ENCODE assay signal across 14 mouse cellular contexts in genomic region chr2:166003004-166003403, GRCm38 (mm10). TPM values are rescaled to one million over a fixed set of nuclear protein-coding genes. Genes with fewer than 3 reads are reported as not detected.
A peak's percentile ranks its signal among the peaks of the same experiment; 100 is the strongest.
DNase-seq lines count a peak whose midpoint lies in the region; ATAC-seq and TF ChIP-seq lines count a peak whose summit lies in the region.
"Had no signal": no experiment of that assay in that cellular context is flagged by ENCODE, and none has a peak within 500 bp of the region (broad histone marks: within the 10 kb centered on the region; RNA-seq: fewer than 3 reads in every experiment).

No protein-coding gene starts in this region.

- H3K27me3 ChIP-seq in kidney, adult 2 months (replicated peaks; ENCODE audit: control insufficient read depth, insufficient read depth, low read length), result no peaks in the 10 kb centered on the region
- no peaks in the 10 kb centered on the region for H3K27me3 ChIP-seq in midbrain, postnatal 0 days (ENCODE audit: insufficient read depth, low read length)
- H3K27me3 ChIP-seq in midbrain, embryonic 15.5 days (replicated peaks), result no peaks in the 10 kb centered on the region
- H3K27me3 ChIP-seq in stomach, postnatal 0 days (ENCODE audit: control insufficient read depth, insufficient read depth, low read length), result no peaks in the 10 kb centered on the region
- no peaks in the 10 kb centered on the region for H3K27me3 ChIP-seq in embryonic facial prominence, embryonic 10.5 days (replicated peaks; ENCODE audit: low read depth, poor library complexity, severe bottlenecking)
- H3K27me3 ChIP-seq: embryonic facial prominence, embryonic 12.5 days; hindbrain, embryonic 13.5 days; limb, embryonic 13.5 days had no signal

- peak; percentile 19 to 42 for DNase-seq in adrenal gland, postnatal 36 days
- no peak for DNase-seq in adrenal gland, adult (ENCODE audit: inconsistent age in 2 of 2, low spot score in 1 of 2)
- DNase-seq in kidney, adult 2 months, result no peak
- no peak for DNase-seq in kidney, postnatal 14 days
- no peak for DNase-seq in midbrain, postnatal 0 days (ENCODE audit: low spot score)
- DNase-seq in stomach, postnatal 0 days (ENCODE audit: low spot score), result peak; percentile 31
- no peak for DNase-seq in embryonic facial prominence, embryonic 10.5 days (ENCODE audit: low spot score)
- DNase-seq: cerebellum, adult 18-20 months; kidney, adult 18-20 months had no signal

- H3K9me3 ChIP-seq in midbrain, postnatal 0 days (ENCODE audit: low read length), result no peaks in the 10 kb centered on the region
- H3K9me3 ChIP-seq in midbrain, embryonic 15.5 days, result no peaks in the 10 kb centered on the region
- no peaks in the 10 kb centered on the region for H3K9me3 ChIP-seq in stomach, postnatal 0 days (ENCODE audit: control insufficient read depth, low read length)
- no peaks in the 10 kb centered on the region for H3K9me3 ChIP-seq in embryonic facial prominence, embryonic 10.5 days
- H3K9me3 ChIP-seq: embryonic facial prominence, embryonic 12.5 days; hindbrain, embryonic 13.5 days; limb, embryonic 13.5 days had no signal

- no peak for TF ChIP-seq POLR2A in kidney, adult 2 months (IDR thresholded peaks at IDR 0.05; ENCODE audit: low read depth, low read length)

- no peak for TF ChIP-seq EP300 in stomach, postnatal 0 days (optimal IDR thresholded peaks at IDR 0.05)

- H3K4me2 ChIP-seq in midbrain, postnatal 0 days (ENCODE audit: low read depth, low read length, poor library complexity, severe bottlenecking), result no peak overlapping the region
- H3K4me2 ChIP-seq in midbrain, embryonic 15.5 days, result no peak overlapping the region
- H3K4me2 ChIP-seq in stomach, postnatal 0 days (replicated peaks; ENCODE audit: low read depth), result no peak overlapping the region
- H3K4me2 ChIP-seq: embryonic facial prominence, embryonic 12.5 days; hindbrain, embryonic 13.5 days; limb, embryonic 13.5 days; midbrain, embryonic 11.5 days had no signal

- peaks cover 39% of the 10 kb centered on the region for H3K4me1 ChIP-seq in kidney, adult 2 months (ENCODE audit: control insufficient read depth, insufficient read depth, low read length)
- 0 out of 2 replicates have a peak, but pooled peaks cover 3% of the 10 kb centered on the region for H3K4me1 ChIP-seq in midbrain, postnatal 0 days (ENCODE audit: insufficient read depth, low read length)
- H3K4me1 ChIP-seq in midbrain, embryonic 15.5 days, result peaks cover 23% of the 10 kb centered on the region
- H3K4me1 ChIP-seq in stomach, postnatal 0 days (replicated peaks; ENCODE audit: control insufficient read depth, insufficient read depth), result peaks cover 3% of the 10 kb centered on the region; the same call in 1 of the 2 replicates
- peaks cover 48% of the 10 kb centered on the region for H3K4me1 ChIP-seq in embryonic facial prominence, embryonic 10.5 days

- no peak for ATAC-seq in midbrain, postnatal 0 days (ENCODE audit: low FRiP score)
- ATAC-seq in midbrain, embryonic 15.5 days (replicated peaks), result no peak
- no peak for ATAC-seq in stomach, postnatal 0 days (ENCODE audit: low FRiP score, low TSS enrichment)

- peak; percentile 54 for TF ChIP-seq CTCF in kidney, adult 2 months (conservative IDR thresholded peaks at IDR 0.05; ENCODE audit: insufficient read depth, insufficient read length, low read depth, low read length)
- TF ChIP-seq CTCF in midbrain, postnatal 0 days (IDR thresholded peaks at IDR 0.05), result peak; percentile 45
- TF ChIP-seq CTCF in stomach, postnatal 0 days (IDR thresholded peaks at IDR 0.05; ENCODE audit: low read depth), result peak; percentile 62

- H3K9ac ChIP-seq in midbrain, postnatal 0 days (replicated peaks; ENCODE audit: low read length, poor library complexity, severe bottlenecking), result no peak overlapping the region
- no peak overlapping the region for H3K9ac ChIP-seq in midbrain, embryonic 15.5 days
- H3K9ac ChIP-seq in stomach, postnatal 0 days (ENCODE audit: low read length), result no peak overlapping the region
- H3K9ac ChIP-seq: embryonic facial prominence, embryonic 12.5 days; hindbrain, embryonic 13.5 days; limb, embryonic 13.5 days had no signal

- WGBS in kidney, adult 2 months, result 34% methylated on average over 1 of the region's 1 CpGs
- WGBS in midbrain, postnatal 0 days, result 74% methylated on average over 1 of the region's 1 CpGs
- WGBS in midbrain, embryonic 15.5 days, result 71% methylated on average over 1 of the region's 1 CpGs
- 35% methylated on average over 1 of the region's 1 CpGs for WGBS in stomach, postnatal 0 days
- WGBS in embryonic facial prominence, embryonic 10.5 days, result 74% methylated on average over 1 of the region's 1 CpGs

- H3K36me3 ChIP-seq in kidney, adult 2 months (ENCODE audit: control insufficient read depth, insufficient read depth, low read length), result no peaks in the 10 kb centered on the region
- H3K36me3 ChIP-seq in midbrain, postnatal 0 days (ENCODE audit: insufficient read depth, low read length), result no peaks in the 10 kb centered on the region
- H3K36me3 ChIP-seq in midbrain, embryonic 15.5 days (replicated peaks), result no peaks in the 10 kb centered on the region
- no peaks in the 10 kb centered on the region for H3K36me3 ChIP-seq in stomach, postnatal 0 days (ENCODE audit: control insufficient read depth, insufficient read depth, low read length)
- no peaks in the 10 kb centered on the region for H3K36me3 ChIP-seq in embryonic facial prominence, embryonic 10.5 days (replicated peaks)
- H3K36me3 ChIP-seq: embryonic facial prominence, embryonic 12.5 days; hindbrain, embryonic 13.5 days; limb, embryonic 13.5 days had no signal

- H3K27ac ChIP-seq in kidney, adult 2 months (ENCODE audit: insufficient read depth, low read depth, low read length), result no peak overlapping the region
- H3K27ac ChIP-seq in midbrain, postnatal 0 days (ENCODE audit: low read depth, low read length), result no peak overlapping the region
- H3K27ac ChIP-seq in midbrain, embryonic 15.5 days, result no peak overlapping the region
- H3K27ac ChIP-seq in stomach, postnatal 0 days (replicated peaks), result no peak overlapping the region
- no peak overlapping the region for H3K27ac ChIP-seq in embryonic facial prominence, embryonic 10.5 days (replicated peaks)
- H3K27ac ChIP-seq: embryonic facial prominence, embryonic 12.5 days; hindbrain, embryonic 13.5 days; limb, embryonic 13.5 days had no signal

- H3K4me3 ChIP-seq in kidney, adult 2 months (ENCODE audit: insufficient read depth, low read depth, low read length), result no peak overlapping the region
- no peak overlapping the region for H3K4me3 ChIP-seq in midbrain, postnatal 0 days (ENCODE audit: low read depth, low read length)
- H3K4me3 ChIP-seq in midbrain, embryonic 15.5 days, result no peak overlapping the region
- no peak overlapping the region for H3K4me3 ChIP-seq in stomach, postnatal 0 days (ENCODE audit: low read depth, low read length)
- no peak overlapping the region for H3K4me3 ChIP-seq in embryonic facial prominence, embryonic 10.5 days
- H3K4me3 ChIP-seq: embryonic facial prominence, embryonic 12.5 days; hindbrain, embryonic 13.5 days; limb, embryonic 13.5 days had no signal

RNA-seq across cellular contexts. Expression of gene Ncoa3, which starts 10.6 kb away (rescaled TPM):
- 10 to 100 TPM; 24.6 to 42.8 TPM for total RNA-seq in adrenal gland, postnatal 36 days (2021)
- polyA plus RNA-seq in kidney, adult 2 months (2012; rRNA removed), result 36.3 and 42.0 TPM in 2 replicates
- 40.8 and 40.9 TPM in 2 replicates for total RNA-seq in midbrain, postnatal 0 days (2014; rRNA removed)
- polyA plus RNA-seq in midbrain, postnatal 0 days (2015; fragmentation: Nextera tagmentation; extraction: Ambion mirVana), result 12.6 and 14.9 TPM in 2 replicates
- polyA plus RNA-seq in midbrain, embryonic 15.5 days (2015; fragmentation: Nextera tagmentation; extraction: Ambion mirVana), result 16.6 and 16.7 TPM in 2 replicates
- polyA plus RNA-seq in stomach, postnatal 0 days (2015; fragmentation: Nextera tagmentation; extraction: Ambion mirVana), result 7.5 and 8.3 TPM in 2 replicates
- polyA plus RNA-seq in embryonic facial prominence, embryonic 10.5 days (2016; fragmentation: Nextera tagmentation; extraction: Ambion mirVana), result 16.0 TPM in 2 replicates

Comparison
In these comparisons a context has a peak if more than half of its experiments do, and no peak if none do; other contexts are left out.
1. DNase-seq: peak in adrenal gland, postnatal 36 days (2 of 2) and stomach, postnatal 0 days (single experiment); none in adrenal gland, adult (0 of 2), kidney, adult 2 months (single experiment), kidney, postnatal 14 days (single experiment), midbrain, postnatal 0 days (single experiment) and embryonic facial prominence, embryonic 10.5 days (single experiment).
2. Peak in every context shown above with its lines, with median percentiles within 50 percentile points of each other: CTCF ChIP-seq.